Mouse (Mus musculus): ENCODE data around the gene Med8.

Med8 gene

DNA sequence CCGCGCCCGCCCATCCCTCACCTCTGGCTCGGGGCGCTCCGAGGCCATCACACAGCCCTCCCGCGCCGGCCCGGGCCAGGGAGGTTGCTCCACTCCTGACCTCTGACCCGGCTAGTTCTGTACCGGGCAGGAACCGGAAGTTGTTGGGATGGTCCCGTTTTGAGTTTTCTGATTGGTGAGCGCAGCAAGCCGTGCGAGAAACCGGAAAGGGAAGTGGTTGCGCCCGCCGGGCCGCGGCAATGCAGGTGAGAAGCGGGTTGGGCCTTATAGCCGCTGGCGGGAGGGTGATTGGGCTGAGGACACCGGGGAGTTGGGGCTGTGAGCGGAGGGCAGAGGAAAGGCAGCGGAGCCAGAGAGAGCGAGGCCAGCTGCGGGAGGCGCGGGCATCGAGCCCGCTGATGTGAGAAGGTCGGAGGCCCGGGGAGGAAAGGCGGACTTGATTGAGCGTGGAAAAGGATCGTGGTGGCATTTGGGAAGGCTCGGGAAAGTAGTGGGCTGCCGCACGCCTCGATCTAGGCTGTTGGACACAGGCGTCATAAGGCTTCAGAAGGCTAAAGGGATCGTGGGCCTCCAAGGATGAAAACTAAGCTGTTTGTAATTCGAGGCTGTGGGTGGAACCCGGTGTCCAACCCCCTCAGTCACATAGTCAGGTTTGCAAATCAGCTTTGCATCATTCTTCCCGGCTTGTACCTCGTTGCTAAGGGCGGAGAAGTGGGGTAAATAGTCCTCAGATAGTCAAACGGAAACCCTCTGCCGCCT lies at the start of gene Med8, which contains the start of gene Szt2:
TSS of gene Med8 (plus strand) at position 196 of the 759 bp plus-strand sequence.
TSS of gene Szt2 (minus strand) at position 132 of the 759 bp plus-strand sequence.
- peak; percentile 97 for DNase-seq (ENCODE audit: low spot score)

DNA sequence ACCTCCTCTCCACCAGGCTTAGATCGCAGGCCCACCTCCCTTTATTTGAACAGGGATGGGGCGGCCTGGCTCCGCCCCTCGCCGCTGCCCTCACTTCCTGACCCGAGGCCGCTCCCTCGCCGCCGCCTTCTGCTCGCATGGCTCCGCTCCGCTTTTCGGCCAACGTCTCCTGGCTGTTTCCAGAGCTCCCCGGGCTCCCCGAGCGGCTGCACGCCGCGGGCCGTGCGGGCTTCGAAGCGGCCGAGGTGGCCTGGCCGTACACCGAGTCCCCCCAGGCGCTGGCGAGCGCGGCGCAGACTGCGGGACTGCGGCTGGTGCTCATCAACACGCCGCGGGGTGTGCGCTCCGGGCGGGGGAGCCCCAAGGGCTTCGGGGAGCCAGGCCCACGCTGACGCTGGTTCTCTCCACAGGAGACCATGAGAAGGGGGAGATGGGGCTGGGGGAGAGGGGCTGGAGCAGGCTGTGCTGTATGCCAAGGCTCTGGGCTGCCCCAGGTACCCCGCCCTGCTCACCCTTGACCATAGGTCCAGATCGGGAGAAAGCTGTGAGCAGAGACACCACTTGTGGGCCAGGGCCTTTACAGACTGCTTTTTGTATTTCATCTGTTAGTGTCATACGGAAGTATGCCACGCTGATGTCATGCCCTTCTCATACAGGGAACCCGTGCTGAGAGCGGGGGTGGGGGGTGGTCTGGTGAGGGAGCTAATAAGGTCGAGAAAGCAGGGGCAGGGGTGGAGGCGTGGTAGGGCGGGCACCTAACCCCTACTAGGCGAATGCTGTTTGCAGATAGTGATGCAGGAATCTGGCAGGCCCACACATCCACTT lies 49.0 kb upstream of the Med8 start:
- DNase-seq (ENCODE audit: low spot score) = peak; percentile 84

DNA sequence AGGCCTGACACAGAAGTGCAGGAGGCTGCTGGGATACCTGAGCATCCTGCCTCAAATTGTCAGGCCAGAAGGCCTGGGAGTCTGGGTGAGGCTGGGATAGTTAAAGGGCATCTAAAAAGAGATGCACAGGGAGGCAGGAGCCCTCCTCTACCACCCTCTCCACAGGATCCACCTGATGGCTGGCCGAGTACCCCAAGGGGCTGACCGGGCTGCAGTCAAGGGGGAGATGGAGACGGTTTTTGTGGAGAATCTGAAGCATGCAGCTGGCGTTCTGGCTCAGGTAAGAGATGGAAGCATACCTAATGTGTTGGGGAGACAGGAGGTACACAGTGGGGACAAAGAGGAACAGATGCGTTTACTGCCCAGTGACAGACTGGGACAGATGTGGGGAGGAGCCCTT lies 47.7 kb upstream of the Med8 start:
- DNase-seq (ENCODE audit: low spot score) = no peak

DNA sequence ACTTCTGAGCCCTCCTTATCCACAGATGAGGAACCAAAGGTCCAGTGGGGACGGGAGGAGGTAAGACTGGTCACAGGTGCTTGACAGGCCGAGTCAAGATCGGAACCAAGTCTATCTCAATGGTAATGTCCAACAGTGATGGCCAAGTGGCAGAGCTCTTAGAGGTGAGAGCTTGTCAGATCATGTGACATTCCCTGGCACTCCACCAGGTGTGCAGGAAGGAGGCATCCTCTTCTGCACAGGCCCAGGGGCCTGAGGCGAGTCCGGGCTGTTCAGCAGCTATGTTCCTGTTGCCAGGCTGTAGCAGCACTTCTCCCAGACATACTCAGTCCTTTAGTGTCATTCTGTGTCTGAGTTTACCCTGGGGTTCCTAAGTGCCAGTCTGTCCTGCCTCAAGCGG lies 46.3 kb upstream of the Med8 start:
- DNase-seq (ENCODE audit: low spot score) = no peak

DNA sequence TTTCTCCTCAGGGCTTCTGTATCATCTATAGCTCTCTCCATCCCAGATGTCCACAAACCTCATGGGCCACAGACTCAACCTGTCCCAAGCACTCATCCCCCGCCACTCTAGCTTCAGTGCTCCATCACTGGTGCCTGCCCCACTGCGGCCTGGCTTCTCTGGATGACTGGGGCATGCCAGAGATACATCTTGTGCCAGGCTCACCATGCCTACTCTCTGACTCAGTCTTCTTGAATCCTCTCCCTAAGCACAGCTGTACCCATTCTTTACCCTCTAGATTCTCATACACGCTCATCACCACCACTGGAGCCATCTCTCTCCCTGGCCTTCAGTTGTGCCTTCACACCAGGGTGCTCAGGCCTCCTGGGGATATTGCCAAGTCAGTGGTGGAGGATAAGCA lies 45.2 kb upstream of the Med8 start:
- DNase-seq (ENCODE audit: low spot score) = no peak

DNA sequence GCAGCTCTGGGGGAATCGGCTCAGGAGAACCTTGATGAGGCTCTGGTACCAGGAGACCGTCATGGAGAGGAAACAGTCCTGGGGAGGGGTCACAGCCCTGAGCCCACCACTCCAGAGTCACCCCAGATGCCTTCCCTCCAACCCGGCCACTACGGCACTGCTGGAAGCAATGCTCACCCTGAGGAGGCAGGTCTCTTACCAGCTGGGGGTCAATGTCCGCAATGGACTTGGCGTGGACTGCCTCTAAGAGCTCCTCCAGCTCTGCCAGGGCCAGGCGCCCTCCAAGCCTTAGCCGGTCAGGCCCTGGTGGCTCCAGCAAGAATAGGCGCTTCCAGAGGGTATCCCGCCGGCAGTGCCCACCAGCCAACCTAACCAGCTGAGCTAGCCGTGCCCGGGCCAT lies 44.5 kb upstream of the Med8 start:
- no peak for DNase-seq (ENCODE audit: low spot score)

DNA sequence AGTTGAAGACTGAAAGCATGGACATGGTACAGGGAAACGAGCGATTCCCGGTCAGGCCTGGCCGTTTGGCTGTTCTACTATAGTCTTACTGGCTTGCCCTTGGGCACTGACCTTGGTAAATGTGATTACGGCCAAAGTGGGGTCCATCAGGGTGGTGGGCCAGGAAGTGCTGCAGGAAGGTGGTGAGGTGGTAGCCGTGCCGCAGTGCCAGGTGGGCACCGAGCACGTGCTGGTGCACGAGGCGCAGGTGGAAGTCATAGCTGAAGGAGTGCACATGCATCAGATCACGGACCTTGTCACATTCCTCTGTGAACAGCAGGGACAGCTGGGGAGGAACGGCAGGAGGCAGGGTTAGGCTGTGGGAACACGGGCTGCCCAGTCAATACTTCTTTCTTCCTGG lies 43.1 kb upstream of the Med8 start:
- DNase-seq (ENCODE audit: low spot score) = no peak

DNA sequence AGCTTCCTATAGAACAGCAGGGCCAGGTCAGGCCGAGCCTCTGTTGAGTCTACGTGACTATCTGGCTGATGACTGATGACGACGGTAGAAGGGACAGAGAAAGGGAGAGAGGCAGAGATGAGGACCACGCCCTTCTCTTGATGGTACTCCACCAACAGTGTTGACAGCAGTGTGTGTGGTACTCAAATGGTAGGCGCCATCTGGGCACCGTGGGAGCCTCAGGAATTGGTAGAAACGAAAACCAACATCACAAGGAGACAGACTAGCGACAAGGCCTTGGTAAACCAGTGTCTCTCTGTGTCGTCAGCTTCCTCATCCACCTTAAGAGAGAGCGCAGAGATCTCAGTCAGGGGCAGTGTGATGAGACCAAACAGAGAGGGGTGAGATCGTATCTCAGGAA lies 41.6 kb upstream of the Med8 start:
- no peak for DNase-seq (ENCODE audit: low spot score)

DNA sequence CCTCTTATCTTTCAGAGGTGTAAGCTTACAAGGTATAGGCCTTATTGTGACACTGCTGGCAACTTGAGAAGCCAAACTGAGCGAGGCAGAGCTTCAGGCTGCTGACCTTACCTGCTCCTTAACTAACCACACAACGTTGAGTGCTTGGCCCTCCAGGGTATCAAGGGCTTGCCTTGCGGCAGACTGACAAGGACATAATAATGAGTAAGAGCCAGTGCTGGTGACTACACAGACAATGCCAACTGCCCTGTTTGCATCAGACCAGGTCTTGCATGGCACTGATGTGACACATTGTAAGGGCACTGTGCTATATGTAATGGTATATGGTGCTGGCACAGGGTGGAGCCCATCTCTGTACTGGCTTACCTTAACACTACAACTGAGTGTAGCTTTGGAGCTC lies 40.5 kb upstream of the Med8 start:
- no peak for DNase-seq (ENCODE audit: low spot score)

DNA sequence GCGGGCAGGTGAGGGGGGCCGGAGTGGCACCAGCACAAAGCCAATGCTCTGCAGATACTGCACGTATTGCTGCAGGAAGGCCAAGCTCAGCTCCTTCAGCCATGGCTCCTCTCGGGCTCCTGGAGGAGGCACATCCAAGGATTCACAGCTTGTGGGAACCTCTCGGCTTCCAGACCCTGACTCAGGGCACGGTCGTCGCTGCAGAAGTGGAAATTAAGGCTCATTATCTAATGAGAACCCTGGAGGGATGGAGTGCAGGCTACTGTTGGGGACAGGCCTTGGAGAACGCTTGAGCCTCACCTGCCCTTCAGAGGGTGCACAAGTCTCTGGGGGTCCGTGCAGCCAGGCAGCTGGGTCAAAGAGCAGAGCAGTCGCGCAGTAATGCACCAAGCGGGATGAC lies 37.3 kb upstream of the Med8 start:
- DNase-seq (ENCODE audit: low spot score) = no peak

DNA sequence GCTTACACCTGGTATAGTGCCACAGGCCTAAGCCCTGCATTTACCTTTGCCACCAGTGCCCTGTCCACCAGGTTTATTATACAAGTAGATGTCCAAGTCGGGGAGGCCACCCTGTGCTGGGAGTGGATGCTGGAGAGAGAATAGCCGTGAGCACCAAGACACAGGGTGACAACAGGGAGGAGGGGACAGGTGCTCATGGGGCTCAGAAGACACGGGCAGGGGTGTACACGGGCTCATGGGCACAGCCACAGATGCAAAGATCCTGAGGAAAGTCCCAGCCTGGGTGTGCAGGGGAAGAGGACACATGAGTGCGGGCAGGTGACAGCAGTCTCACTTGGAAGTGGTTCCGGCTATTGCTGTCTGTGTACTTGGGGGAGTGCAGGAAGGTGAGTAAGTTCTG lies 33.1 kb upstream of the Med8 start:
- DNase-seq (ENCODE audit: low spot score) = no peak

DNA sequence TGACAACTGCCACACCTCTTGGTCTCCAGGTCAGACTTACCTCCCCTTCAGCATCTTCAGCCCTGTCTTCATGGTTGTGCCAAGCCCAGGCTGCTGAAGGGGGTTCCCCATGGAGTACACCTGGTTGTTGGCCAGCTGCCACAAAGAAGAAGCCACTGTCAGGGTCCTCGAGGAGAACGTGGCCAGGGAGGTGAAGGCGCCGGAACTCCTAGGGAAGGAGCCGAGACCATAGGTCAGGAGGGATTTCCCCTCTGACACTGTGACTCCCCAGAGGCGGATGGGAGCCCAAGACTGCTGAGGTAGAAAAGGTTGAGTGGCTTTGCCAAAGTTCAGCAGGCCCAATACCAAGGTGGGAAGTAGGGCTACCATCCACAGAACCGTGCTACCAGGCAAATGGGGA lies 25.9 kb upstream of the Med8 start:
- DNase-seq (ENCODE audit: low spot score) = no peak

DNA sequence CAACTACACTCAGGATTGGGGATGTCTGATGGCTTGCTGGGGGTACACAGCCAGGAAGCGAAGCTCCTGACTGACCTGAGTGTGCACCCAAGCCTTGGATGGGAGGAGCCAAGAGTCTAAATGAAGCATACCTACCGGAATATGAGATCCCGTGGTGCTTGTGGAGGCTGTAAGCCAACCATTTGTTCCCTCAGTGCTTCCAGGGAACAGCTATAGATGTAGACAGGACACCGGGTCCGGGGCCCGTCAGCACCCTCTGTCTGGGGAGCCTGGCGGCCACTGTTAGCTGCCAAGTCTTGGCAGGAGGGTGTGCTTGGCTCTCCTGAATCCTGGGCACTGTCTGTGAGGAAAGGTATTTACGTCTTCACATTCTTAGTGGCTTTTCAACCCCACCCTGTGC lies 21.8 kb upstream of the Med8 start:
- DNase-seq (ENCODE audit: low spot score) = no peak

DNA sequence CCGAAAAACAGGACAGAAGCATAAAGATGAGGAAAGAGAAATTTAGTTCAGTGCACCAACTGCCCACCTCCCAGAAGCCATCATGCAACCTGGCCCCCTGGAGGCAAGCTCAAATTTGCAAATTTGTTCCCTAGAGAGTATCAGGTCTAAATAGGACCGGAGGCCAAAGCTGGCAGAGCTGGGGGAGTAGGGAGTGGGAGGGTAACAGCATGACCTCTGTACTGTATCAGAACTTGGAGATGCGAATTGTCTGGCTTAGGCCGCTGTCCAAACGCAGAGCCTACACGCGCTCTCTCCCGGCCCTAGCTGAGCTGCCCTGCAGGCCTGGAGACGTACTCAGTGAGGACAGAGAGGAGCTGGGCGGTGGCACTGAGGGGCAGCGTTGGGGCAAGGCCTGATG lies 19.0 kb upstream of the Med8 start:
- DNase-seq (ENCODE audit: low spot score) = no peak

DNA sequence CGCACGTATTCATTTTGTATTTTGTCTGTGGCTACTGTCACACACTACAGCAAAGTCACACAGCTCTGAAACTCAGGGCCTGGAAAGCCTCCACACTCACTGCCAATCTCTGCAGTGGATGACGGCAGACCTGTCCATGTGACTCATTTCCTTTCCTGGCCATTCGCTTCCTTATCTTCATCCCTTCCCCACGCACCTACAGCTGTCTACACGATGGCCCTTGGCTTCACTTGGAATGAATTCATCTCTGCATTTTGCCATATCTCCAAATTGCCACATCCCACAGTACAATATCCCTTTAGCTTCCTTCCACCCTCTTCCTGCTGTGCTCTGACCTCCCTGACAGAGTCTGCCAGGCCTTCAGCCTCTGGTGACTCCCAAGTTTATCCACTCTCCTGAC lies 14.6 kb upstream of the Med8 start:
- DNase-seq (ENCODE audit: low spot score) = no peak

DNA sequence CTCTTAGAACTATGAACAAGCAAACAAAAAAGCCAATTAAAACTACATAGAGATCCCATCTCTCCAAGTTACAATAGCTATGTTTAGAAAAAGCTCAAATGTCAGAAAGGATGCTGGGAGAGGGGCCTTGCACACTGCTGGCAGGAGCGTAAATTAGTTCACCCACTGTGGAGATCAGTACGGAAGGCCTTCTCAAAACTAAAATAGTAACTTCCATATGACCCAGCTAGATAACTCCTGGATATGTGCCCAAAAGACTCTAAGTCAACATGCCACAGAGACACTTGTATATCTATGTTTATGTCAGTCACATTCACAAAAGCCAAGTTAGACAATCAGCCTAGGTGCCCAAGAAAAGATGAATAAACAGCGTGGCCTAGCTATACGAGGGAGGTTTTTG lies 13.8 kb upstream of the Med8 start:
- DNase-seq (ENCODE audit: low spot score) = no peak

DNA sequence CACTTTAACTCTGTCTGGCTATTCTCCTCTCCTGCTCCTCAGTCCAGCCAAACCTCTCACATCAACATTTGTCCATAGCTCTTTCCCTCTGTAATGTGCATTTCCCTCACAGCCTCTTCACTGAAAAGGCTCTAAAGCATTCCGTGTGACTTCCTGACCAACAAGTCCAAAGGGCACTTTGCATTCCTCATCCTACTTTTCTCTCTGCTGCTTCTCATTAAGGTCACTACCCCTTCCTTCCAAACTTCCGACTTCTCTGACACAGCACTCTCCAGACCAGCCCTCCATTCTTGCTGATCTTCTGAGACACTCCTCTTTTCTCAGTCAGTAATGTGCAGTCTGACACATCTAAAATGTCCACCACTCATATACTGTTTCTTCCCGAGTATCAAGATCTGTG lies 12.7 kb upstream of the Med8 start:
- DNase-seq (ENCODE audit: low spot score) = no peak

DNA sequence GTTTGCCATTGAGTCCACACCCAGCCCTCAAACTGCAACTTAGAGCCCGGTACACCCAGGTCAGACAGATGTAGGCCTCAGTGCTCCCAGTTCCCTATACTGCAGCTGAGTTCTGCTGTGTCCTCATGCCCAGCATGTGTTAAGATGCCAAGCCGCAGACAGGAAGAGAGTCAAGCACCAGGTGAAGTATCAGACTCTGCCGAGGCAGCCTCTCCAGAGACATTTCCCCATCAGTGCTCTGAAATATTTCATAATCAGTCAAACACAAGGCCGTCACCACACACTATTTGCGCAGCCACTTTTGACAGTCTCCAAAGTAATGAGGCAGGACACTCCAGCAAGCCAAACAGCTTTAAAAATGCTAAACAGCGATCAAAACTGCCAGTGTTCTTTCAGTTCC lies 10.7 kb upstream of the Med8 start:
- no peak for DNase-seq (ENCODE audit: low spot score)

DNA sequence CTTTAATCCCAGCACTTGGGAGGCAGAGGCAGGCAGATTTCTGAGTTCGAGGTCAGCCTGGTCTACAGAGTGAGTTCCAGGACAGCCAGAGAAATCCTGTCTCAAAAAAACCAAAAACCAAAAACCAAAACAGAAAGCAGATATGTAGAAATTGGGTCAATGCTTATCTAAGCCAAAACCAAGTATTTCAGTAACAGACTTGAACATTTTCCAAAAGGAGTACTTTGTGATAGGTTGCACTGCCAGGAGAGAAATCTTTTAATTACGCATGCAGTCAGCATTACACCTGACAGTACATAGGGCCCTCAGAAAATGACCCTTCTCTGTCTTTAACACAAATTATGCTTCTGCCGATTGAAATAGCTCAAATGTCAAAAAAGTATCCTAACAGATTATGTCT lies 7.7 kb upstream of the Med8 start:
- no peak for DNase-seq (ENCODE audit: low spot score)

DNA sequence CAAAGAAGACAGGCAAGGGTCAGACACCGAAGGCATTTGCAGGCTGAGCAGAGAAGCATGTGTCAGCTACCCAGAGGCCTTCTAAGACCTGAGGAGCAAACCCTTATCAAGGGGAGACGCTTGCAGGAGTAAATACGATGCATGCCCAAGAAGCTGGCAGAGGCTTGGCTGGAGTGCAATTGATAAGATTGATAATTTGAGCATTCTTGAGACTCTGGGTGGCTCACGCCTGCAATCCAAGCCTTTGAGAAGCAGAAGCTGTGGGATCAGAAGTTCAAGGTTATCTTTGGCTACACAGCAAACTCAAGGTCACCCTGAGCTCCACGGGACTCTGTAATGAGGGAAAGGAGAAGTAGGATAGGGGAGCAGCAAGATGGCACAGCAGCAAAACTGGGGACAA lies 7.2 kb upstream of the Med8 start:
- DNase-seq (ENCODE audit: low spot score) = no peak

DNA sequence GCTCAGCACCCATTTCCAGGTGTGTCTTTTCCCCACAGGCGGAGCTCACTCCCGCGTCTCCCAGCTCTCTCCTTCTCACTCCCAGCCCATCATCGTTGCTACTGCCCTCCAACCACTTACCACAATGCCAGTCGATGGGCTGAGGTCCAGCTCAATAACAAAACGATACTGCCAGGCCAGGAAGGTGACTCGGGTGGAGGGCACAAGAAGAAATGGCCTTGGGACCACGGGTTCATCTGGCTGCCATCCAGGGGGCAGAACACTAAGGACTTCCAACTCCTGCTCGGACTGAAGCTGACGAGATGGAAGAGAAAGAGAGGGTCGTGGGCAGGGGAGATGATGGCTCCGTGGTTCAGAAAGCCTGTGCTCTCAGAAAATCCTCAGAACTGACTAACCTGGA lies 6.4 kb upstream of the Med8 start:
- no peak for DNase-seq (ENCODE audit: low spot score)

DNA sequence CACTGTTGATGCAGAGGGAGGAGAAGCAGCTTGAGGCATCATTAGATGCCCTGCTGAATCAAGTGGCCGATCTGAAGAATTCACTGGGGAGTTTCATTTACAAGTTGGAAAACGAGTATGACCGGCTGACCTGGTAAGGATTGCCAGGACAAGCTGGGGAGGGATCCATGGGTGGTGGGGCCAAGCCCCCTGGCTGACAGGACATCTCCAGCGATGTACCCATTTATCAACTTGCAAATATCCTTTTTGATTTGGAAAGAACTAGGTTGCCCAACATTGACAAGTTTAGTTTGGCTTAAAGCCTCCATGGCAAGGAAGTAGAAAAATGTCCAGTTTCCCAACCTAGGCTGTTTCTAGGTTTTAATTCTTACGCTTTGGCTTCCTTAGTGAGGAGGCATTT lies 1.7 kb downstream of the Med8 start:
- no peak for DNase-seq (ENCODE audit: low spot score)

DNA sequence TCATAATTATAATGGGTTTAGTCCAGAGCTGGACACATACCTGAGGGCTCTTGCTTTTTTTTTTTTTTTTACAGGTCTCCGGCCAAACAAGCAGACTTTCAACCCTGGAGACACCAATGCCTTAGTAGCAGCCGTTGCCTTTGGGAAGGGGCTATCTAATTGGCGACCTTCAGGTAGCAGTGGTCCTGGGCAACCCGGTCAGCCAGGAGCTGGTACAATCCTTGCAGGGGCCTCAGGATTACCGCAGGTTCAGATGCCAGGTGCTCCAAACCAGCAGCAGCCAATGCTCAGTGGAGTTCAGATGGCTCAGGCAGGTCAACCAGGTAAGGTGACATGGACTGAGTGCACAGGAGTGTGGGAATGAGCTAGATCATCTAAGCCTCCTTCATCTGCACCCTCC lies 4.4 kb downstream of the Med8 start:
- no peak for DNase-seq (ENCODE audit: low spot score)

DNA sequence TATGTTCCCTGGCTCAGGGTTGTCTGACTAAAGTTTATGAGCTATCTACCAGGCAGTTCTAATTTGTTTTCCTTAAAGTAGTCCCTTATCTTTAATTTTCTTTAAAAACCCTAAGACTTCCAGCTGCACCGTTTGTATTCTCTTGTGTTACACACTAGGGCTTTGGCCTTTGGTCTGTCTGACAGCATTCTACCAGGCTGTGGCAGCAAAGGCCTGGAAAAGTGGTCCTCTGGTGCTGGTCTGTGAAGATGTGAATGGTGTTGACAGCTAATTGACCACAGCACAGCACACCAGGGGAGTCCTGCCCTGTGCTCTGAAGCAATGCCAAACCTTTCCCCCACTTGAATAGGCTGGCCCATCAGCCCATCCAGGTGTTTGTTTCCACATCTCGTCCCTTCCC lies 6.6 kb downstream of the Med8 start:
- DNase-seq (ENCODE audit: low spot score) = no peak
